Mouse (Mus musculus) intestine, postnatal 0 days (tissue): Measurements from ENCODE around the gene Phactr4. TPM values are rescaled to one million over a fixed set of nuclear protein-coding genes. Genes with fewer than 3 reads are reported as not detected.
"Not testable (repeated sequence)": the region's sequence is repeated elsewhere in the genome, so short reads cannot be mapped to it uniquely, and the experiment has no call there.

Source experiments
- ATAC-seq: fragments of 200-750 bp; cut with Nextera tagmentation; 2 replicates; pipeline ENCODE4 v1.8.0; 2017; ENCODE audit warnings: mild to moderate bottlenecking, moderate TSS enrichment, moderate library complexity
- H3K27ac ChIP-seq: fragments of 300-500 bp; sonication (generic); 2 replicates; pipeline ENCODE4 v1.5.1; 2014; ENCODE audit warnings: mild to moderate bottlenecking, low read depth, low read length, moderate library complexity
- H3K27me3 ChIP-seq: fragments of 300-500 bp; sonication (generic); replicated peaks from 2 replicates; pipeline ENCODE4 v1.6.1; 2014; ENCODE audit warnings: low read length, mixed read lengths; ENCODE audit not compliant: control insufficient read depth, insufficient read depth
- H3K36me3 ChIP-seq: fragments of 300-500 bp; sonication (generic); 2 replicates; pipeline ENCODE4 v1.6.1; 2014; ENCODE audit warnings: mild to moderate bottlenecking, moderate library complexity; ENCODE audit not compliant: control insufficient read depth, insufficient read depth
- H3K4me1 ChIP-seq: fragments of 300-500 bp; sonication (generic); replicated peaks from 2 replicates; pipeline ENCODE4 v1.6.1; 2014; ENCODE audit warnings: antibody characterized with exemption, low read length, mixed read lengths; ENCODE audit not compliant: control insufficient read depth, insufficient read depth
- H3K4me2 ChIP-seq: fragments of 300-500 bp; sonication (generic); replicated peaks from 2 replicates; pipeline ENCODE4 v1.6.1; 2014; ENCODE audit warnings: low read depth, mild to moderate bottlenecking, moderate library complexity
- H3K4me3 ChIP-seq: fragments of 300-500 bp; sonication (generic); 2 replicates; pipeline ENCODE4 v1.5.1; 2014; ENCODE audit warnings: low read depth, low read length
- H3K9ac ChIP-seq: fragments of 300-500 bp; sonication (generic); 2 replicates; pipeline ENCODE4 v1.6.1; 2014; ENCODE audit warnings: mild to moderate bottlenecking, low read depth, low read length
- H3K9me3 ChIP-seq: fragments of 300-500 bp; sonication (generic); 2 replicates; pipeline ENCODE4 v1.6.1; 2016; ENCODE audit warnings: mixed run types; ENCODE audit not compliant: control insufficient read depth
- CTCF ChIP-seq: sonication (generic); IDR thresholded peaks from 2 replicates; pipeline ENCODE4 v1.5.1; 2016; ENCODE audit warnings: low read depth, mild to moderate bottlenecking, control low read depth, antibody characterized with exemption, moderate library complexity
- WGBS: fragments of 180-500 bp; shearing (Covaris S2); extraction: QIAGEN DNeasy Blood & Tissue Kit; methylation state at CpG from one replicate; pipeline ENCODE4 v1.1.7; 2014; 5-methylcytosine and 5-hydroxymethylcytosine counted together
- polyA plus RNA-seq: library from polyadenylated mRNA; unstranded; fragments of >200 nt; fragmentation: Nextera tagmentation; extraction: Ambion mirVana; gene quantifications from 2 replicates; pipeline ENCODE4 v1.2.1, GENCODE M21; 2015

Gene Phactr4
- polyA plus RNA-seq, 1 experiment from 2014 or later: 16.7 TPM

- Histone ChIP-seq H3K4me1 (0 out of 2 replicates have a peak, but pooled peaks cover 3% of the 10 kb centered on the region), H3K4me3 (no peak overlapping the region), H3K36me3 (no peaks in the 10 kb centered on the region), H3K9me3 (no peaks in the 10 kb centered on the region), H3K9ac (no peak overlapping the region), H3K27me3 (no peaks in the 10 kb centered on the region), H3K27ac (no peak overlapping the region), H3K4me2 (peak overlapping the region; percentile 75)
- 57% methylated on average over 5 of the region's 5 CpGs for WGBS
- TF ChIP-seq CTCF: no peak
- ATAC-seq: no peak
These were observed 1.8 kb downstream of the Phactr4 start for GRCm38 (mm10) chr4:132420471-132420870.

GRCm38 (mm10) chr4:132415966-132416365 lies 6.3 kb downstream of the Phactr4 start:
- peak overlapping the region; percentile 54 for H3K27ac ChIP-seq
- H3K4me1 ChIP-seq: 0 out of 2 replicates have a peak, but pooled peaks cover 3% of the 10 kb centered on the region
- no peaks in the 10 kb centered on the region for H3K9me3 ChIP-seq
- H3K9ac ChIP-seq: no peak overlapping the region
- peak; percentile 70 for ATAC-seq
- H3K4me3 ChIP-seq: no peak overlapping the region
- no peak overlapping the region for H3K4me2 ChIP-seq
- H3K36me3 ChIP-seq: no peaks in the 10 kb centered on the region
- no peaks in the 10 kb centered on the region for H3K27me3 ChIP-seq
- TF ChIP-seq CTCF: no peak

GRCm38 (mm10) chr4:132413257-132413656 lies 9.0 kb downstream of the Phactr4 start:
- ATAC-seq, H3K4me2 ChIP-seq, H3K36me3 ChIP-seq, H3K27me3 ChIP-seq, H3K4me1 ChIP-seq, H3K27ac ChIP-seq, H3K9me3 ChIP-seq, H3K4me3 ChIP-seq, H3K9ac ChIP-seq: not testable (repeated sequence)
- 86% methylated on average over 4 of the region's 4 CpGs for WGBS

GRCm38 (mm10) chr4:132411322-132412094 lies 10.8 kb downstream of the Phactr4 start:
- Histone ChIP-seq H3K4me2 (no peak overlapping the region), H3K27me3 (no peaks in the 10 kb centered on the region), H3K4me1 (no peaks in the 10 kb centered on the region), H3K36me3 (no peaks in the 10 kb centered on the region), H3K4me3 (no peak overlapping the region), H3K27ac (no peak overlapping the region), H3K9ac (no peak overlapping the region), H3K9me3 (no peaks in the 10 kb centered on the region)
- no peak for ATAC-seq
- WGBS: 53% methylated on average over 8 of the region's 8 CpGs
- TF ChIP-seq CTCF: peak; percentile 77

DNA sequence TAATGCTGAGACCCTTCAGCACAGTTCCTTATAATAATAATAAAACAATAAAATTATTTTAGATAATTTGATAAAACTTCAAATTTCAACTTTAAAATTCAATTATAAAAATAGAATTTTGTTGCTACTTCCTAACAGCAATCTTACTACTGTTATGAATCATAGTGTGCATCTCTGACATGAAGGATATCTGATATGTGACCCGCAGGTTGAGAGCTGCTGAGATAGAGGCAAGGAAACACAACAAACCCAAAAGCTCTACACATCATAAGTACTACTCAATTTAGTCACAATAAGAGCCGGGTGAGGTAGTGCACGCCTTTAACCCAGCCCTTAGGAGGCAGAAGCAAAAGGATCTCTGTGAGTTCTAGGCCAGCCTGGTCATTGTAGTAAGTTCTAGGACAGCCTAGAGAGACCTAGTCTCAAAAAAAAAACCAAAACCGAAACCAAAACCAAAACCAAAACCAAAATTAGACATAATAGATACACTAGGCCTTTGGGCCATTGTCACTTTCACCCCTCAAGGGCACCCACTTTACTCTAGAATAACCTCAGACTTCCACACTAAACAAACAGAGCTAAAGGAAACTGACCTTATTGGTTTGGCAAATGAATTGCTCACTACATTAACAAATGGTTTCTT lies 12.6 kb downstream of the Phactr4 start:
- Histone ChIP-seq H3K27ac (no peak overlapping the region), H3K4me2 (no peak overlapping the region), H3K36me3 (no peaks in the 10 kb centered on the region), H3K9ac (no peak overlapping the region), H3K4me3 (no peak overlapping the region), H3K4me1 (no peaks in the 10 kb centered on the region), H3K9me3 (no peaks in the 10 kb centered on the region), H3K27me3 (no peaks in the 10 kb centered on the region)
- WGBS: 86% methylated on average over 4 of the region's 4 CpGs
- ATAC-seq: no peak
- TF ChIP-seq CTCF: no peak

- Histone ChIP-seq H3K4me2 (no peak overlapping the region), H3K27me3 (no peaks in the 10 kb centered on the region), H3K4me3 (no peak overlapping the region), H3K9ac (no peak overlapping the region), H3K36me3 (no peaks in the 10 kb centered on the region), H3K4me1 (no peaks in the 10 kb centered on the region), H3K9me3 (no peaks in the 10 kb centered on the region), H3K27ac (no peak overlapping the region)
- no peak for ATAC-seq
- no peak for TF ChIP-seq CTCF
- 77% methylated on average over 13 of the region's 13 CpGs for WGBS
These were observed 15.7 kb downstream of the Phactr4 start for GRCm38 (mm10) chr4:132406393-132407189.
